Mouse (Mus musculus): ENCODE data around the gene Ddx47. TPM values are rescaled to one million over a fixed set of nuclear protein-coding genes. Genes with fewer than 3 reads are reported as not detected.

Ddx47 gene
- total RNA-seq, 2 experiments from 2014 or later = 24.3 to 24.9 TPM

GRCm38 (mm10) chr6:135066795-135067445 is 55.5 kb downstream of the Ddx47 start:
- no peak for DNase-seq (ENCODE audit: low spot score)

GRCm38 (mm10) chr6:135068221-135068620 is 56.8 kb downstream of the Ddx47 start:
- DNase-seq (ENCODE audit: low spot score) = no peak

GRCm38 (mm10) chr6:135069856-135070255 is 58.4 kb downstream of the Ddx47 start:
- no peak for DNase-seq (ENCODE audit: low spot score)

- DNase-seq (ENCODE audit: low spot score) = no peak
Observed at GRCm38 (mm10) chr6:135070347-135070746, 58.9 kb downstream of the Ddx47 start.

Other genes starting within 250 kb of the Ddx47 start
- gene Dusp16, start 219.0 kb upstream of the Ddx47 start, total RNA-seq (2021) = 10 to 100 TPM; 12.2 to 16.7 TPM
- gene Crebl2, start 181.5 kb upstream of the Ddx47 start, total RNA-seq (2021) = 10 to 100 TPM; 12.4 to 14.2 TPM
- gene Gpr19, start 113.0 kb upstream of the Ddx47 start, total RNA-seq (2021) = 1 to 10 TPM; 4.2 to 5.1 TPM
- 10 to 100 TPM; 32.2 to 34.1 TPM for gene Cdkn1b, start 91.2 kb upstream of the Ddx47 start, total RNA-seq (2021)
- gene Apold1, start 29.9 kb upstream of the Ddx47 start, total RNA-seq (2021) = 1 to 10 TPM; 1.6 to 4.9 TPM
- gene Gprc5a, start 54.0 kb downstream of the Ddx47 start, total RNA-seq (2021) = 1 to 10 TPM in 1 of 2 experiments, under 1 TPM in 1; 0.96 to 1.6 TPM
- not detected for gene Gprc5d, start 106.7 kb downstream of the Ddx47 start, total RNA-seq (2021)
- gene Fam234b, start 186.4 kb downstream of the Ddx47 start, total RNA-seq (2021) = 1 to 10 TPM; 2.3 to 6.1 TPM
- 1 to 10 TPM; 8.6 to 8.9 TPM for gene Hebp1, start 186.4 kb downstream of the Ddx47 start, total RNA-seq (2021)
- not detected for gene Gsg1, start 242.7 kb downstream of the Ddx47 start, total RNA-seq (2021)

Measured in gastrocnemius, adult 18-20 months (tissue).